Mouse (Mus musculus): Measurements from ENCODE around the gene Zfp664. TPM values are rescaled to one million over a fixed set of nuclear protein-coding genes. Genes with fewer than 3 reads are reported as not detected.

Zfp664 gene
- polyA plus RNA-seq, 1 experiment from 2014 or later = 162 TPM

GRCm38 (mm10) chr5:124943181-124943792, 80.8 kb downstream of the Zfp664 start:
- H3K4me3 ChIP-seq = no peak overlapping the region
- no peaks in the 10 kb centered on the region for H3K27me3 ChIP-seq (replicated peaks; ENCODE audit: low read depth, poor library complexity, severe bottlenecking)
- peaks cover 7% of the 10 kb centered on the region for H3K4me1 ChIP-seq
- WGBS = 80% methylated on average over 12 of the region's 12 CpGs
- no peaks in the 10 kb centered on the region for H3K36me3 ChIP-seq (replicated peaks)
- no peak overlapping the region for H3K27ac ChIP-seq (replicated peaks)
- peaks cover 11% of the 10 kb centered on the region; the same call in 1 of the 2 replicates for H3K9me3 ChIP-seq
- no peak for DNase-seq (ENCODE audit: low spot score)

DNA sequence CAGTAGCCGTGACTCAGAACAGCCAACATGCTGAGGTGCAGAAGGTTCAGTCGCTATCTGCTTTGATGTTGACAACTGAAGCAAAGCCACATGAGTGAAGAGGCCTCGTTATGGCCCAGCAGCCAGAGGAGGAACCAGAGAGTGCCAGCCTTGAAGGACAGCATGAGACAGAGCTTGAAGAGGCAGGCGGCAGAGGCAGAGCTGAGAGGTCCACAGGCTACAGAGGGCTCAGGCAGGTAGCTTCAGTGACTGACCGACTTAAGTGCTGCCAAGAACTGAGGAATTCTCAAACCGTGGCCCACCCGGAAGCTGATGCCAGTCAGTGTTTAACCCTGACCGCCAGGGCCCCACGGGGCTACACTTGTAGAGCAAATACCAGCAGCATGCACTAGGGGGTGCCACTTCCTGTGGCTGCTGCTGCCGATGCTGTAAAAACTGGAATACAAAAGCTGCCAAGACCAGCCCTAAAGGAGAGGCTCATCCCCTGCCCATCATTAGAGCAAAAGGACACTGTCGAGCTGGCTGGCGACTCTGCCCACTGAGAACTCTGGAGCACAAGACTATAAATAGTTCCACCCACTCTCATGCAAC, 81.4 kb downstream of the Zfp664 start:
- no peak for DNase-seq (ENCODE audit: low spot score)
- peaks cover 7% of the 10 kb centered on the region for H3K4me1 ChIP-seq
- no peaks in the 10 kb centered on the region for H3K36me3 ChIP-seq (replicated peaks)
- 67% methylated on average over 12 of the region's 12 CpGs for WGBS
- H3K4me3 ChIP-seq = no peak overlapping the region
- no peaks in the 10 kb centered on the region for H3K27me3 ChIP-seq (replicated peaks; ENCODE audit: low read depth, poor library complexity, severe bottlenecking)
- no peak overlapping the region for H3K27ac ChIP-seq (replicated peaks)
- peaks cover 11% of the 10 kb centered on the region; the same call in 1 of the 2 replicates for H3K9me3 ChIP-seq

DNA sequence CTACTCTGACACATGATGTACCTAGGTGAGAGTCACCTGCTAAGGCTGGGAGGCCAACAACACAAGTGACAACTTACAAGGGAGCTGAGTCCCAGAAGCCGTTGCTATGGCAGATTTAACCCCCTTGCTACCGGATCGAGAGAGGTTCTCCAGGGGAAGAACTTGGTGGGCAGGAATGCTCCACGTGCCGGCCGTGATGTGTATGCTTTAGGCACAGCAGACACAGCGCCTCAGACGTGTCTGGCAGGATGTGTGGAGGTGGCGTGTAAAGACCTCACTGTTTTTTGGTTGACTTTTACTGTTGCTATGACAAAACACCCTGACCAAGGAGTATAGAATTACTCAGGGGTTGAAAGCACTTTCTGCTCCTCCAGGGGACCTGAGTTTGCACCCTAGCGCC, 81.9 kb downstream of the Zfp664 start:
- Histone ChIP-seq H3K4me3 (no peak overlapping the region), H3K27me3 (replicated peaks; ENCODE audit: low read depth, poor library complexity, severe bottlenecking) (no peaks in the 10 kb centered on the region), H3K9me3 (peaks cover 11% of the 10 kb centered on the region; the same call in 1 of the 2 replicates), H3K36me3 (replicated peaks) (no peaks in the 10 kb centered on the region), H3K4me1 (peaks cover 7% of the 10 kb centered on the region), H3K27ac (replicated peaks) (no peak overlapping the region)
- WGBS = 85% methylated on average over 10 of the region's 10 CpGs
- no peak for DNase-seq (ENCODE audit: low spot score)

DNA sequence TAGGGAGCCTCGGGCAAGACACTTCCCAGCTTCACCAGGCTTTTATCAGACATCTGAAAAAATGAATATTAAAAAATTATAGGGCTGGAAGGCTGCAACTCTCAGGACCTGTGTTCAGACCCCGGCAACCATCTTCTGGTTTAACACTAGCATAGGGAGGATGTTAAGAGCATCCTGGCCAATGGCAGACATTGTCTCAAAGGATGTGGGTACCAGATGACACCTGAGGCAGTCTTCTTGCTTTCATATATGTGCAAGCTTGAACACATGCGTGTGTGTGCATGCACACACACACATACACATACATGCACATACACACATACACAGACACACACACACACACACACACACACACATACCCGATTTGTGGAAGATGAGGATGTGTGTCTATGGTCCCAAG, 82.6 kb downstream of the Zfp664 start:
- Histone ChIP-seq H3K4me1 (peaks cover 7% of the 10 kb centered on the region), H3K36me3 (replicated peaks) (no peaks in the 10 kb centered on the region), H3K27ac (replicated peaks) (no peak overlapping the region), H3K4me3 (no peak overlapping the region), H3K9me3 (peaks cover 14% of the 10 kb centered on the region), H3K27me3 (replicated peaks; ENCODE audit: low read depth, poor library complexity, severe bottlenecking) (no peaks in the 10 kb centered on the region)
- DNase-seq (ENCODE audit: low spot score) = no peak
- WGBS = 85% methylated on average over 4 of the region's 4 CpGs

DNA sequence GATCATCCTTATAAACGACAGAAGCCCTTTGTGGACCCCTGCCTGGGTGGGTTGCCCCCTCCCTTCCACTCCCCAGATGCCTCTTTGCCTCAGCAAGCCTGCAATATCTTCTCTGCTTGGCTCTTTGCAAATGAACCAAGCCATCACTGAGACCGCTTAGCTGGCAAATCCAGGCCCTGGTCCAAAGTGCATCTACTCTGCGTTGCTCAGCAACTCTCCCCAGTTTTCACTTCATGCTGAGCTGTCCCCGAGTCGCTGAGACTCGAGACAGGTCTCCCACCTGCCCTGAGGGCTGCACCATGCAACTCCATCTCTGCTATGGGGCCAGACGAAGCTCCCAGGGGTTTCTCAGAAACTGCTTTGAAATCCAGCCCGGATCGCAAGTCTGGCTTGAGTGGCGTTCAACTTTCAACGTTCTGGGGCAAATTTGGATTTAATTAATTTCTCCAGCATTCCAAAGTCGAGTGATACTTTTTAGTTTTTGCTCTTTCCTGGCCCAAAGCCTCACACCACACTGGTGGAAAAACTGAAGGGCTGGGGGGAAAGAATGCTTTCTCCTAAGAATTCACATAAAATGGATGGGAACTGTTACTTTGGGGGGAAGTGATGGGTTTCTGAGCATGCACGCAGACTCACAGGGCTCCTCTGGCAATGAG, 88.3 kb downstream of the Zfp664 start:
- WGBS = 48% methylated on average over 13 of the region's 13 CpGs
- peaks cover 14% of the 10 kb centered on the region for H3K9me3 ChIP-seq
- H3K27me3 ChIP-seq (replicated peaks; ENCODE audit: low read depth, poor library complexity, severe bottlenecking) = no peaks in the 10 kb centered on the region
- no peaks in the 10 kb centered on the region for H3K36me3 ChIP-seq (replicated peaks)
- DNase-seq (ENCODE audit: low spot score) = no peak
- H3K27ac ChIP-seq (replicated peaks) = peak overlapping the region; percentile 63
- H3K4me1 ChIP-seq = peaks cover 30% of the 10 kb centered on the region
- H3K4me3 ChIP-seq = no peak overlapping the region

DNA sequence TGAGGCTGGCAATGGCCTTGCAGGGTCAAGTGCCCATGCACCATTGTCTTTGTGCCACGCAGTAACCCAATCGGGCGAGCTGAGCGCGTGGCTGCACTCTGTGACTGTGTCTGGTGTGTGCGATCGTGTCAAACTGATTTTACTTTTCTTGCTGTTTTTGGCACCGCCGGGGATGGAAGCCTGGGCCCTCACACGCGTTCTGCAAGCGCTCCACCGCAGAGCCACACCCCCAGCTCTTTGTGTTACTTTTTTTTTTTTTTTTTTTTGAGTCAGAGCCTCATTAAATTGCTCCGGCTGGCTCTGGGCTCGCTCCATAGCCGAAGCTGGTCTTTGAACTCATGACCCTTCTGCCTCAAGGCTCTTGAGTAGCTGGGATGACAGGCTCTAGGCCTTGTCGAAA, 88.8 kb downstream of the Zfp664 start:
- H3K4me1 ChIP-seq = peaks cover 30% of the 10 kb centered on the region
- no peak for DNase-seq (ENCODE audit: low spot score)
- H3K4me3 ChIP-seq = no peak overlapping the region
- peak overlapping the region; percentile 63 for H3K27ac ChIP-seq (replicated peaks)
- H3K27me3 ChIP-seq (replicated peaks; ENCODE audit: low read depth, poor library complexity, severe bottlenecking) = no peaks in the 10 kb centered on the region
- peaks cover 14% of the 10 kb centered on the region for H3K9me3 ChIP-seq
- WGBS = 70% methylated on average over 17 of the region's 17 CpGs
- no peaks in the 10 kb centered on the region for H3K36me3 ChIP-seq (replicated peaks)

Other genes with a start within 250 kb of the Zfp664 start
- 40.8 and 45.0 TPM in 2 replicates for gene Atp6v0a2, start 234.1 kb upstream of the Zfp664 start, polyA plus RNA-seq (2016; fragmentation: Nextera tagmentation; extraction: Ambion mirVana)
- 0.04 and 0.07 TPM in 2 replicates for gene Dnah10, start 137.6 kb upstream of the Zfp664 start, polyA plus RNA-seq (2016; fragmentation: Nextera tagmentation; extraction: Ambion mirVana)
- gene Ccdc92, start 267 bp upstream of the Zfp664 start, polyA plus RNA-seq (2016; fragmentation: Nextera tagmentation; extraction: Ambion mirVana) = 12.1 and 13.8 TPM in 2 replicates
- gene Rflna, start 140.5 kb downstream of the Zfp664 start, polyA plus RNA-seq (2016; fragmentation: Nextera tagmentation; extraction: Ambion mirVana) = 5.1 and 6.9 TPM in 2 replicates

Data from embryonic facial prominence, embryonic 10.5 days (tissue).